Mouse (Mus musculus) kidney, adult 11 months (tissue): ENCODE measurements around the gene Ndrg2.

Source experiments
- DNase-seq: peaks from one replicate; pipeline ENCODE4 v3.0.0; 2022

Gene Ndrg2

DNA sequence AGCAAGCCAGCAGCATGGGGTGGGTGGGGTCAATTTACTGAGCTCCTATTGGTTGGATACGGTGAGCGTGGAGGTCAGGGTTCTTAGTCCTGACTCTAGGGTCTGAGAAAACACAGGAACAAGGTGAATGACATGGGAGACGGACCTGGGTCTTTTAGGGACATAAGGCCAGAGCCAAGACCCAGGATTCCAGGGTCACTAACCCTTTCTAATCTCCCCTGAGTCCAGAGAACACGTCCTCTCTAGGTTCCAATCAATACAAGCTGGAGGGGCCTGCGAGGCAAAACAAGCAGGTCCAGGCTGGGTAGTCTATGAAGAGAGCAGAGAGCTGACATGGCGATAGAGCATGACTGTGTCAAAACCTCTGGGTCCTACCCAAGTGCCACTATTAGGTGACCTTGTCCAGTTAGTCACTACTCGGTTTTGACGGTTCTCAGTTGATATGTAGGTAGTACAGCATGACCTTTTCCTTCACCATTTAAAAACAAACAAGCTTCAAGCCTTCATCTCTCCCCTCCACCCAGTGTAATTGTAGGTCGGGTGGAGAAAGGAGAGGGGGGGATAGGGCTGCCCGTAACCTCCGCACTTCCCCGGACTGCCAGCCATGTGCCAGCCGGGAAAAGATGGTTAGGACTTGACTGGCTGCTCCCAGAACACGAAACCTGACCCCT, 1.4 kb downstream of the Ndrg2 start:
- peak; percentile 72 for DNase-seq

DNA sequence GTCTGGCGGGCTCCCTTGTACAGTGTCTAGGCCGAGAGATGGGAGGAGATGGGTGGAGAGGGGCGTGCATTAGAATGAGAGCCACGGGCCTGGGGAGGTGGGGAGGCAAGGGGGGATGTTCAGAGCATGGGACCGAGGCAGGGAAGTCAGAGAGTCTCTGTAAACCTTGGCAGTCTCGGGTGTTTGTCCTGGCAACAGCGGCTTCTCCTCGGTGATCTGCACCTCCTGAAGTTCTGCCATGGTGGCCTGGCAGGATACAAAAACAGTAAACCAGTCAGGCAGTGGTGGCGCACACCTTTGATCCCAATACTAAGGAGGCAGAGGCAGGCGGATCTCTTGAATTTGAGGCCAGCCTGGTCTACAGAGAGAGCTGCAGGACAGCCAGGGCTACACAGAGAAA, 2.7 kb downstream of the Ndrg2 start:
- DNase-seq, result no peak

DNA sequence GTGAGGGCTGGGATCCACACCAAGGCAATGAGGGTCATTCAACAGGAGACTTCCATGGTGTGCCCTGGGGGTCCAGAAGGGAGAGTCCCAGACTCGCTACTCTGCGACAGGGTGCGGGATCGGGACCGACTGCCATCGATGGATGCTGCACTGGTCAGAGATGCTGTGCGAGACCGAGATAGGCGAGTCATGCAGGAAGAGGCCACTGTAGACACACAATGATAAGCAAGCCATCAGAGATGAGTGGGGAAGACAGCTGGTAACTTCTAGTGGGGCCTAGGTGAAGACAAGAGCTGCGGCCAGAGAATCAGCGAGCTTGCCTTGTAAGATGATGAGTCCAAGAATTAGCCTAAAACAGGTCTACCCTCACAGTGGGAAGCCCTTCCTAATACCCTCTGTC, 7.9 kb downstream of the Ndrg2 start:
- no peak for DNase-seq

DNA sequence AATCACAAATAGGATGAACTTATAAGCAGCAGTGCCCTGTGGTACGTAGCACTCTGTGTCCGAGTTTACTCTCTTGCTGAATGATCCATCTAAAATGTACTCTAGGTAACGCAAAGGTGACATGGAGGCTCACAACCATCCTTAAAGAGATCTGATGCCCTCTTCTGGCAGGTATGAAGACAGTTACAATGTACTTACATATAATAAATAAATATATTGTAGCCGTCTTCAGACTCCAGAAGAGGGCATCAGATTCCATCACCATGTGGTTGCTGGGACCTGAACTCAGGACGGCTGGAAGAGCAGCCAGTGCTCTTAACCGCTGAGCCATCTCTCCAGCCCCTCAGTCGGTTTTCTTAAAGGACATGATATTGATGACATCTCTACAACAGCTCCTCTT, 9.3 kb downstream of the Ndrg2 start:
- DNase-seq, result no peak

DNA sequence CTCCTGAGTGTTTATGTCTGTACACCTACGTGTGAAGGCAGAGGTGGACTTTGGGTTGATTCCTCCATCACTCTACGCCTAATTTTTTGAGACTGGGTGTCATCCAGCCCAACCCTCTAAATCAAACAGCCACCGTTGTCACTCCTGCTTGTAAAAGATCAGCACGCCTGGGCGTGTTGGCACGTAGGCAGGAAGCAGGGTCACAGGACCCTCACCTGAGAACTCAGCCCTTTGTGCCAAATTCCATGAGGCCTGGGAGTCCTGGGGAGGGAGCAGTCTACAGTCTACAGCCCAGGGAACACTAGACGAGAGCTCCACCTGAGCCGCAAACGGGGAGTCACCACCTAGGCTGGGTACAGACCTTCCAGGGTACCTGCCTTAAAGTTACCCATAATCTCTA, 10.2 kb downstream of the Ndrg2 start:
- DNase-seq, result no peak

DNA sequence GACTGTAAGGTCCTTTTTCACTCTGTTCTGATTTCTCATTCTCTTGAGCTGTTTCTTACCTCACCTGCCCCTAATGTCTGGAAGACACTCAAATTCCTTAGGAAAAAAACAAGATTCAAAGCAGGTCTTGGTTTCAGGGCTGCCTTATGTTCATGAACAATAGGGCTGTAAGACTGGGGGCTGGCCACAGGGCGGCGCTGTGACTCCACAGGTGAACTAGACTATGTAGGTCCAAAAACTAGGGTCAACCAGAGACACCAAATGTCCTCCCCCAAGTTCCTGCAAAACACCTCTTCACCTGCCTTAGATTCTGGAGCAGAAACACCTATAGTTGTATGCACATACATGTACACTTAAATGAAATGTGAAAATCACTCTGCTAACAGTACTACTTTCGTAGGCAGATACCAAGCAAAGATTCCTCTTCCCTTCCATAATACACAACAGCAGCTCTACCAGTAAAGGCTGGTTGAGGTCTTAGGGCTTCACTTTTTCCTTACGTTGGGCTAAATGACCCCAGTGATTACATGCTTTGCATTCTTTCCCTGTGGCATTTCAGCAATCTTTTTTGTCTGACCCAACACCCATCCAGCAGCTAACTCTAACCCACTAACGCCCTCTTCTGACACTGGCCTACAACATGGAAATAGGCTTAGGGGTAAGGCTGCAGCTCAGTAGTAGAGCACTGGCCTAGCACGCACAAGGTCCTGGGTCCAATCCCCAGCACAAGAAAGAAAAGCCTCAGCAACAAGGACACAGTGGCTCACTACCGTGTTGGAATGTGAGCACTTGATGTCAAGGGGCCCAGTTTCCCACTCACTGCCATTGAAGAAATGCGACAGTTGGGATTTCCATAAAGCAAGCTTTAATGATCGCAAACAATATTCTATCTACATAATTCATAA, 10.9 kb downstream of the Ndrg2 start:
- peak; percentile 44 for DNase-seq

DNA sequence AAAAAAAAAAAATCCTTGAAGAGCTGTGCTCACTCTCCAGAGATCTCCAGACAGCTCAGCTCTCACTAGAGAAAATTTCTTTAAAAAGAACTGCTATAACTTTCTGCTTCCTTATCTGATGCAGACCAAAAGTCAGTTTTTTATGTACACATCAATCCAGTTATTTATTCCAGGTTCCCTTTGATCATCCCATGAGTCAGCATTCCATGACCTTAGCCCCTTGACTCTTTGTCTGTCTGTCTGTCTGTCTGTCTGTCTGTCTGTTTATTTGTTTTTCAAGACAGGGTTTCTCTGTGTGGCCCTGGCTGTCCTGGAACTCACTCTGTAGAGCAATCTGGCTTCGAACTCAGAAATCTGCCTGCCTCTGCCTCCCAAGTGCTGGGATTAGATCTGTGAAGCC, 14.6 kb downstream of the Ndrg2 start:
- no peak for DNase-seq

DNA sequence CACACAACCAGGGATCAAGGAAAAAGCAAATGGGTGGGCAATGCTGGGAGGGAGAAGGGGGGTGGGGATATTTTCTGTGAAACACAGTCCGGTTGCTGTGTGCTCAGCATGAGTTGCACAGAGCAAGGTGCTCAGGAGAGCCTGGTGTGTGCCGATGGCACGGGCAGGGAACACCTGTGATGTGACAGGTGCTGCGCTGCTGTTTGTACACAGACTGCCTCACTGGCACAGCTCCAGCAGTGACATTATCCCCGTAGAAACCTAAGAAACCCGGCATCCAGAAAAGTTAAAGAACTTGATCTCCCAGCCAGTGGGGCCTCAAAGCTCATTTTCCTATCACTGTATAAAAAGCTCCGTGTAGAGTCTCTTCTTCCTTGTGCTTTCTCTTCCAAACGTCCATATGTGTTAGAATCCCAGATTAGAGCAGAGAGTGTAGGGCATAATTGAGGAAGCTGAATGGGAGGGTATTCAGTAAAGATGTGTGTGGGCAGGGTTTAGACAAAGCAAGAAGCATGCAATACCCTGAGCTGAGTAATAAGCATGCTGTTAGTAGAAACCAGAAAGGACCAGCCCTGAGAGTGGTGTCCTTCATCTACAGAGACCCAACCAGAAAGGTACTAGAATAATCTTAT, 17.3 kb downstream of the Ndrg2 start:
- DNase-seq, result no peak

DNA sequence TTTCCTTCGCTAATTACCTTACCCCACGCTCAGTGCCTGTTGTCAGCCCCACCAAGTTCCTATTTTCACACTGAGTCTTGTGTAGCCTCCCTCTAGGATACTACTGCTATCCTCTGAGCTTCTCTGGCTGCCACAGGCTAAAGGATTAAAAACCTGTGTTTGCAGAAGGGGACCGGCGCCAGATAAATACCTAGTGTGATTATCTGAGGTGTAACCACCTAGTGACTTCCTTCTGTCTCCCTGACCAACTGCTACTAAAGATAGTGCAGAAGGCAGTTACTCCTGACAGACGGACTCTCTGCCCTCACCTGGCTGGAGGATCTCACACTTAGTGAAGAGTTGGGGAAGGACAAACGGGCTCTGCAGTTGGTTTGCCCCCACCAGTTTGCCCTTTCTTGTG, 17.9 kb downstream of the Ndrg2 start:
- DNase-seq, result no peak

DNA sequence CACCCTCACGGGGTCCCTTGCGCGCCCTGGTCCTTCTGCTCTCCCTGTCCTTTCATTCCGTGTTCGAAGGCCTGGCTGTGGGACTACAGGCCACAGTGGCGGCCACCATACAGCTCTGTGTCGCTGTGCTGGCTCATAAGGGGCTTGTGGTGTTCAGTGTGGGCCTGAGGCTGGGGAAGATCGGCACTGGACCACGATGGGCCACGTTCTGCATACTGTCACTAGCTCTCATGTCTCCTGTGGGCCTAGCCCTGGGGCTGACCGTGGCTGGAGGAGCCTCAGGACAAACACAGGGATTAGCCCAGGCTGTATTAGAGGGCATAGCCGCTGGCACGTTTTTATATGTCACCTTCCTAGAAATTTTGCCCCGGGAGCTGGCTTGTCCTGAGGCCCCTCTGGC, 18.9 kb downstream of the Ndrg2 start:
- DNase-seq, result no peak

DNA sequence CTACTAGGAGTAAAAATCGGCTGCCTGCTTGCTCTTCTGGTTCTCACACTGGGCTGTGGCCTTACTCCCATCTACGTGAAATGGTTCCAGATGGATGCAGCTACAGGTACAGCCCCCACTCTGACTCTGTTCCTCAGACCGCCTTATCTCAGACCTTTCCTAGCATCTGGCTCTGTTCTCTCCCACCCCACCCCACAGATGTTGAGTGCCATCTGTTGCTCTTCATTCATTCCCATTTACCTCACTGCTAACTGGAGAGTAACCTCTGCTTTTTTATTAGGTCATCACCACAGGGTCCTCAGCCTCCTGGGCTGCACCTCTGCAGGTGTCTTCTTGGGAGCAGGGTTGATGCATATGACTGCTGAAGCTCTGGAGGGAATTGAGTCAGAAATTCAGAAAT, 20.1 kb downstream of the Ndrg2 start:
- DNase-seq, result no peak

DNA sequence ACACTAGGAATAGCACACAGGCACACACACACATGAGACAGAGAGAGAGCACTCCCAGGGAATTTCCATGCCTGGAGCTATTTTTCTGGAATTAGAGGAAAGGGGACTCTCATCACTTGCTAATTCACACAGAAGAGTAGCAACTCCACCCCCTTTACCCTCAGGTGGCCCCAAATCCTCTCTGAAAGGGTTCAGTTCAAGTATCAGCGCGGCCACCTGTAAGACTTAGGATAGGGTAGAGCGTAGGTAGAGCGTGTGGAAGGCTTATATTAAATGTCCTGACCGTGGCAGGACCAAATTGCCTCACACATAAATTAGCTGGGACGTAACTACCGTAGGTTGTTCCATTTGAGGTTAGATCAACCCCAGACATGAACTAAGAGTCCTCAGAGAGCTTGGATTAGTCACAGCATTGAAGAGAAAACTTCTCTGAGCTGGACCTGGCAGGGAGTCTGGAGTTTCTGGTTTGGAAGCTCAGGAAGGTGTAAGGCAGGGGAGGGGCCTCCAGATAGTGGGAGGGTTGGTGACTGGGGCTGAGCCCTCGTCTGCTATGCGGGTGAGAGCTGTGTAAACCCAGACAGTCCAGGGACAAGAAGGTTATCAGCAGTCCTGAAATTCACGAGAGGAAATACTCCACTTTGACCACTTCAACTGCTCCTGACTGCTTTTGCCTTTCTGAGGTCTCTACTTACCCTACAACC, 20.7 kb downstream of the Ndrg2 start:
- no peak for DNase-seq

DNA sequence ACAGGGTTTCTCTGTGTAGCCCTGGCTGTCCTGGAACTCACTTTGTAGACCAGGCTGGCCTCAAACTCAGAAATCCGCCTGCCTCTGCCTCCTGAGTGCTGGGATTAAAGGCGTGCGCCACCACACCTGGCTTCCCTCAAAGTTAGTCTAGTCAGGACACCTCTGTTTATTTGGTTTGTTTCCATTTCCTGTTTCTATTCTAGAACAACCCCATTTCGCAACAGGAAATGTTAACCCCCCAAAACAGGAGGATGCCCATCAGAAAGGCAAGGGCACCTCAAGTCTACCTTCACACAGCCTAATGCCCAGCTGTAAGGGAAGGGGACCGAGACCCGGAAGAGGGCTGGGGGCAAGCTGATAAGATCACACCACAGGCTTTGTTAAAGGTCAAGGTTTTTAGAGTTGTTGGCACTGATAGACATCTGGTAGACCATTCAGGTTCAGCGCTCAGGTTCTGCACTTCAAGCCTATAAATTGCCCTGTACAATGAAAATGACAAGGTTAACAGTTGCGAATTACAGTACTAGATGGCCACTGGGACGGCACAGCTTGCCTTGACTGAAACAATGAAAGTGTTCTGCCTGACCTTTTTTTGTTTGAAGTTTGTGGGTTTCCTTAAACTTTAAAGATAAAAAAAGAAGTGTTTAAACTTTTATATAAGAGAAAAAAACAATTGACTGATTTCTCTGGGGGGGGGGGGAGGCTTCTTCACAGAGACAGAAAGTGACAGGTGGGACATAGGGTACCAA, 21.6 kb downstream of the Ndrg2 start, which contains the start of gene Slc39a2:
Gene Slc39a2 (plus strand): TSS at position 699 of the 749 bp plus-strand sequence.
- DNase-seq, result no peak

DNA sequence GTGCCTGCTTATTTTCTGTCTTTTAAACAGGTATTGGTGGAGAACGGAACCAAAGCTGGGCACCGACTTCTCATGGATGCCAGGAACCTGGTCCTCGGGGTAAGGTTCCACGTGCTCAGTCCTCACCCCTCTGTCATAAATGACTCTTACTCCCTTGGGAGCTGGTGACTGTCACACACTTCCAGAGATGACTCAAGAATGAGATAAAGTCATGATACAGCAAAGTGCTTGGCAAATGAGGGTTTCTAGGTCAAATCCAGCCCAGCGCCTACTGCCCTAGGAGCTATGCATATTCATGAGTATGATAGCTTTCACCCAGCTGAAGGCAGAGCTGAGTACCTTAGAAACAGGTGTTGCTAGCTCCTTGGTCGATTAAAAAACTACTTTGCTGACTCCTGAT, 24.1 kb downstream of the Ndrg2 start:
- DNase-seq, result no peak

DNA sequence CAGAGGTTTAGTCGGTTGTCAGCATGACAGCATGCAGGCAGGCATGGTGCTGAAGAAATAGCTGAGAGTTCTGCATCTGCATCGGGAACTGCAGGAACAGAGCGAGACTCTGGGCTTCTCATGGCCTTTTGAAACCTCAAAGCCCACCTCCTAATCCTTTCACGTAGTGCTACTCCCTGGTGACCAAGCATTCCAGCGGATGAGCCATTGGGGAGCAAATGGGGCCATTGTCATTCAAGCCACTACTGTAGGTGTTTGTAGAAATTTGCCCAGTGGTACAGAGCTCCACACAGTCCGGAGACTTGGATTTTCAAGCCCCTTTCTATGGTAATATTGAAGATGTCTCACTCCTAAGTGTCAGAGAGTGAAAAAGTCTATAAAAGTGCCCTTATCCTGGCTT, 27.9 kb downstream of the Ndrg2 start:
- no peak for DNase-seq

DNA sequence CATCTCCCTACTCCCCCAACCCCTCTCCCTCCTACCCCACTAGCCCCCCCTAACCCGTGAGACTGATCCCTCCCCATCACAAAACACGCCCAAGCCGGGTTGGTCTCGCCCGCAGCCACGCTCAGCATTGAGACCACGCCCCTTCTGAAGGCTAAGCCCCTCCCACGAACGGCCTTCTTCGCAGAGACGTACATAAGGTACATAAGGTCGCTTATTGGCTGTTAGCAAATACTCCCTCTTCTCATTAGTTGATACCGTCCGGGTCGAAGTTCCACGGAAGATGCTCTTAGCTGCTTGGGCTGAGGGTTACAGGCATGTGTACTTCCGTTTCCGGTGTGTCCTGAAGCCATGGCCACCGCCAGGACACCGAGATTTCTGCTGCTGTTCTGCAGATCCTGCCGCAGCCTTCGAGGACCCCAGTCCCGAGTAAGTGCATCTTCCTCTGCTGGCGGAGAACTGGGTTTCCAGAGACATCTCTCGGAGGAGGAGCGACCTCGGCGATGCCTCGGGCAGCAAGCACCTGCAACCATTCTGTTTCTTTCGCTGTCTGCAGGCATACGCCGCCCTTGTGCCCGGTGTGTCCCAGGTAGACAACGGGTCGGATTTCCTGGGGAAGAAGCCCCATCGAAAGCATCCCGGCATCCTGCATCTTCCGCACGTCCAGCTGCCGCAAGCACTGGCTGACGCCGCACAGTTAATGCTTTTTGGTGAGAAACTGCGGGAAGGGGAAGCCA, 29.2 kb downstream of the Ndrg2 start, which contains the start of gene Mettl17:
Gene Mettl17 (plus strand): TSS at position 245 of the 734 bp plus-strand sequence.
- DNase-seq, result peak; percentile 97

DNA sequence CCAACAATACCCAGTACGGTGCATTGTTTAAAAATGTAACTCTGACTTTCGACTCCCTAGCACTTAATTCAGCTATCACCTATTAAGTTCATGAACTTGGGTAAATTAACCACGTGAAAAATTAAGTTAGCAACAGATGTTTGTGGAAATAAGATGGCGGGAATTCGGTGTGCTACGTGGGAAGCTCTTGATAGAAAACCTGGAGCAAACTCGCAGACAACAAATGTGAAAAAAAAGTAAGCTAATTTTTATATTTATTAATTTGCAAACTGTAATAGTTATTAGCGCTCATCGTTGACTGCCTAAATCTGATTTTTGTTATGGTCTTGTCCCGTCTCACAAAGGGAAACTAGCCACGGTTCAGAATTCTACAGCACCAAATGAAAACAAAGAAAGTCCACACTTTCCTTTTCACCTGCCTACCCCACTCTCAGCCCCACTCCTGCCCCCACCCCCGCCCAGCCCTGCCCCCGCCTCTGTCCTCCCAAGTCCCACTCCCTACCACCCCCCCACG, 29.9 kb downstream of the Ndrg2 start:
- no peak for DNase-seq

DNA sequence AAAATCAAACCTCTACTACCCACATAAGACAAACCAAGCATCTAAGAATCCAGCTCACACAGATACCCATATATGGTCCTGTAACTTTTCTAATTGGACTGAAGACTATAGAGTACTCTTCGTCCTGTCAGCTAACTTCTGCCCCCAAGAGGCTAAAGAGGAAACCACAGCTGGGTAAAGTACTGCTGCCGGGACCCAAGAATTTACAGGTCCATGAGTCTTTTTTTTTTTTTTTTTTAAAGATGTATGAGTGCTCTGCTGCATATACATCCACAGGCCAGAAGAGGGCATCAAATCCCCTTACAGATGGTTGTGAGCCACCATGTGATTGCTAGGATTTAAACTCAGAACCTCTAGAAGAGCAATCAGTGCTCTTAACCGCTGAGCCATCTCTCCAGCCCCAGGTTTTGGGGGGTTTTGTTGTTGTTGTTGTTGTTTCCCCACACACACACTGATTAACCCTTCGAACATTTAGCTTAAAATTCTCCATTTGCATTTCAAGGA, 30.4 kb downstream of the Ndrg2 start:
- peak; percentile 84 for DNase-seq

DNA sequence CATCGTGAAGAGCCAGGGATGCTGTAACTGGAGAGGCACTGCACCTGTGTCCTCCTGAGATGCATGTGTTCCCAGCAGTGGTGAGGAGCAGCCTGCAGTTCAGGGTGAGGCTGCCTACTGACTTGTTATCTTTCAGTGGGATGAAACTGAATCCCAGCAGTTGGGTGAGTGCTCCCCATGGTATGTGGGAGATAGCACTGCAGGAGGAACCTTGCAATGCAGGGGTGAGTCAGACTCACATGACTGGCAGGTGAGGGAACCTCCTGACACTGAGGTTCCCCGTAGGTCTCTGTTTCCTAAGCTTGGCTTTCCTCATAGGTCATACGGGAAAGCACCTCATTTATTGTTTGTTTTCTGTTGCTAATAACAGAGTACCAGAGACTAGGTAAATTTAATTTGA, 36.4 kb downstream of the Ndrg2 start:
- no peak for DNase-seq

DNA sequence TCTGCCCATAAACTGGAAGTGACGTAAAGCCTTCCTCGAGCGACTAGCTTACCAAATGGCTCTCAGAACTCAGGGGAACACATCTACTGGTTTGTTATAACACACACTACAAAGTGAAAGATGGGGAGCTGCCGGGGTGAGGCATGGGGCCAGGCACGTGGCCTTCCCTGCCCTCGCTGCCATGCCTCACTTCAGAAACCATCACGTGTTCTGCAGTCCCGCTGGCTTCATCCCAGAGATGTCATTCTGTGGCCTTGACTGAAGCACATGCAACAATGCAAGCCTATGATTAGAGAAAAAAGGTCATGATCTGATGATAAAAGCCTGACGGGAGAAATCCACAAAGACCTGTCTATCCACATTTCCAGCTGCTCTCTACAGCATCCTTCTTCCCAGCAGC, 42.2 kb downstream of the Ndrg2 start:
- DNase-seq, result no peak

DNA sequence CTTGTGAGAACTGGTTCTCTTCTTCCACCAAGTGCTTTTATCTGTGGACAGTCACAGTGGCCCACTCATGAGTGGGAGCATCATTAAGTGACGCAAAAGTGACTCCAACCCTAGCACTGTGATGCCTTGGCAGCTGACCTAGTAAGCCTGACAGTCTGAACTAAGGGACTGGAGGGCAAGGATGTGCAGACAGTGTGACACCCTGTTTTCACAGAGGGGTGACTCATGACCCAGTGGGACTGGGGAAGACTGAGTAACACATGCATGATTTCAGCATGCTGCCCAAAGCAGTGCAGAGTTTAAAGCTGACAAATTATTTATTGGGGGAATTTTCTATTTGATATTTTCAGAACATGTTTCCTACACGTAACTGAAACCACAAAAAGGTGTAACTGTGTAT, 43.2 kb downstream of the Ndrg2 start:
- no peak for DNase-seq
